Mouse (Mus musculus) ES-Bruce4 (cell line): ENCODE data around the gene Dnah8.

Experiments used
- CTCF ChIP-seq: IDR thresholded peaks from one replicate; pipeline ENCODE4 v1.8.1; 2011; ENCODE audit warnings: low read depth, low read length
- EP300 ChIP-seq: IDR thresholded peaks from 2 replicates; pipeline ENCODE4 v1.6.1; 2011; ENCODE audit warnings: low read depth, low read length; ENCODE audit not compliant: insufficient read depth
- POLR2A ChIP-seq: IDR thresholded peaks from one replicate; pipeline ENCODE4 v1.8.1; 2011; ENCODE audit warnings: low read length; ENCODE audit not compliant: insufficient read depth

DNA sequence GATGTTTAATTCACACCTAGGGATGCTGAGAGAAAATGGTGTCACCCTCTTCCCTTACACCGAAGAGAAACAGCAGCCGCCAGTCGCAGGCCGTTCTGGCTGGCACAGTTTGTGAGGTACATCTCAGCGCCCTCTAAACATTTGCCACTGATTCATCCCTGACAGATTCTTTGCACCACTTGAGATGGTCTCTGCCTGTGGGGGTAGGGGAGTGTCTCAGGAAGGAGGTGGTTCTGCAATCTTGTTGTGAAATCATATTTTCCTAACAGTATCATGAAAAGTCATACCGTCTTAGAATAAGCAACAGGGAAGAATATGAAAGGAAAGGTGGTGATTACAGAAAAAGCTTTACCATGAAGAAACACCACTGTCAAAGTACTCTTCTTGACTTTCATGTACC is 224.7 kb downstream of the Dnah8 start:
- TF ChIP-seq POLR2A (no peak), CTCF (no peak), EP300 (no peak)
